Mouse (Mus musculus) skeletal muscle tissue, adult 2 months (tissue): Measurements from ENCODE around the gene Dctpp1.
A peak's percentile ranks its signal among the peaks of the same experiment; 100 is the strongest.
"Not testable (repeated sequence)": the region's sequence is repeated elsewhere in the genome, so short reads cannot be mapped to it uniquely, and the experiment has no call there.

Experiments
- DNase-seq: peaks from one replicate; pipeline ENCODE4 v3.0.0-alpha.2; 2012; ENCODE audit warnings: low read depth, low spot score

Dctpp1 gene

DNA sequence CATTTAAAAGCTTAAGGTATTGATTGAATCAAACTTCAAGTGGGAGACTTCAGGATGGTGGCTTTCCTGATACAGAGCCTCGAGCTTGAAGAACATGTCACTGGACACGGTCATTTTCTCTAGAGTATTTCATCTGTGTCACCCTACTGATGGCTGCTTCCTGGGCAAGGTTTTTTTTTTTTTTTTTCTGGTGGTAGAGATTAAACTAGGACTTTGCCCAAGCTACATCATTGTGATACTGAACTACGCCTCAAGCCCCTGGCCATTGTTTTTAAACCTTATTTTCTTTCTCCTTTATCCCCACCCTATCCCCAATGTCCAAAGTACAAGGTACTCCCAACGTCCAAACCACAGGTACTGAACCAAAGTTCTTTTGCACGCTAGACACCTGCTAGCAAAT, 10.2 kb upstream of the Dctpp1 start:
- no peak for DNase-seq

DNA sequence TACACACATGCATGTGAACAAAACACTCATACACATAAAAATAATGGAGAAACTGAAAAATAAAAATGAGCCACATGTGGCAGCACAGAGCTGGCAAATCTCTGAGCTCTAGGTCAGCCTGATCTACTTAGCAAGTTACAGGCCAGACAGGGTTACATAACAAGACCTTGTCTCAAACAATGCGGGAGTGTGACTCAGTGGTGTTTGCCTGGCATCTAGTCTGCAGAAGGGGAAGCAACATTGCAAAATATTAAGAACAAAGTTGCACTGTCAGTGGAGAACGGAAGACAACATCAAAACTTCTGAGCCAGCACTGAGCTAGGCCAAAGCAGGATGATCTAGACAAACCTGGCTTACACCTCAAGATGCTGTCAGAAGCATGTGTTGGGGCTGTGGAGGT, 9.7 kb upstream of the Dctpp1 start:
- DNase-seq, result no peak

DNA sequence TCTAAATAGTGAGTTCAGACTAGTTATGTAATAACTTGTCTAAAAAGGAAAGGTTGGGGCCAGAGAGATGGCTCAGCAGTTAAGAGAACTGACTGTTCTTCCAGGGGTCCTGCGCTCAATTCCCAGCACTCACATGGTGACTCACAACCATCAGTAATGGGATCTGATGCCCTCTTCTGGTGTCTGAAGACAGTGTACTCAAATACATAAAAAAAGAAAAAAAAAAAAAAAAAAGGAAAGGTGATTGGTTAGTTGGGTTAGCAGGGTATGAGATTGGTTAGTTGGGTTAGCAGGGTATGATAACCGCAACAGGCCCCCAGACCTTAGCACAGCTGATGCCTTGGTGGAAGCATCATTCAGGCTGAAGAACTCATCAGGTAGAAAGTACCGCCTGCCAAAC, 3.0 kb upstream of the Dctpp1 start:
- no peak for DNase-seq

DNA sequence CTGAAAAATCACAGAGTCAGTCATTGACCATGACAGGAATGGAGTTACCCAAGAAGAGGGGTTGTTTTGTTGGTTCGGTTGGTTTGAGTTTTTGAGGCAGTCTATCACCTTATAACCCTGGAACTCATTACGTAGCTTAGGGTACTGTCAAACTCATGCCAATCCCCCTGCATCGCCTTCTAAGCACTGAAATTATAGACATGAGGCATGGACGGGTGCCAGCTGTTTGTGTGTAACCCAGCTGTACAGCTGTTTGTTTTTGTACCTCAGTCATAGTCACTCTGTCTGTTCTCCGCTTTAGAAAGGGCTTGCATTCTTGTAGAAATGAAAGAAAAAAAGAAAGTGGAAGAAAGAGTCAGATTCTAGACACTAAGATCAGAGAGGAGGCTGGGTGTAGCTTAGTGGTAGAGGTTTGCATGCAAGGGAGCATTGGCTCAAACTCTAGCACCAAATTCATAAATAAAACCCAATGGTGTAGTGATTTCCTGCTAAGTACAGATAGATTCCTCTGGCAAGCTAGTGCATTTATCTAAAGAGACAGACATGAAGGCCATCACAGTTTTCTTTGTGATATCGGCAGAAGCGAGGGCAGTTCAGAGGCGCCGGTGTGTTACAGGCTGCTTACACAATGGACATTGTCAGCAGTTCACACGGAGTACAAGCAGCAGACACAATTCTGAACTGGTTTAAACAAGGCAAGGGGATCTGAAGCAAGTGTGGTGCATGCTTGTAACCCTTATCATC, 1.9 kb upstream of the Dctpp1 start:
- no peak for DNase-seq

DNA sequence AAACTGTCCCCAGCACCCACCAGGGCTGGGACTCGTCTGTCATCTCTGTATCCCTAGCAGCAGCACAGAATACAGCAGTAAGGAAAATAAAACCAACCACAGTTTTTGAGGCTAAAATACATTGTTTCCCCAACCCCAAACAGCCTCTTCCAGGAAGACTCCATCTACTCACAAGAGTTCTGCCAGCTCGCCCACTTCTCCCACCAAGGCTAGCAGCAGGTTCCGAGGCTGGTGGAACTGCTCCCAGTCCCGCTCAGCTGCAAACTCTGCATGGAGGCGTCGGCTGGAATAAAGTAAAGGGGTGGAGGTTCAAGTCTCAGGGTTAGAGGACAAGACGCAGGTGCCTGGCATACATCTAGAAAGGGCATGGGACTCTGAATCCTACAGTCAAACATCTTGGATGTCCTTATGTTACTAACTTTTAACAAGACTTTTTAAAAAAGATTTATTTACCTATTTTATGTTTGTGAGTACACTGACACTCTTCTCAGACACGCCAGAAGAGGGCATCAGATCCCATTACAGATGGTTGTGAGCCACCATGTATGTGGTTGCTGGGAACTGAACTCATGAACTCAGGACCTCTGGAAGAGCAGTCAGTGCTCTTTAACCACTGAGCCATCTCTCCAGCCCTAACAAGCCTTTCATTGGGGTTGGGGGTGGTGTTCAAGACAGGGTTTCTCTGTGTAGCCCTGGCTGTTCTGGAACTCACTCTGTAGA, 1.2 kb downstream of the Dctpp1 start:
- no peak for DNase-seq

DNA sequence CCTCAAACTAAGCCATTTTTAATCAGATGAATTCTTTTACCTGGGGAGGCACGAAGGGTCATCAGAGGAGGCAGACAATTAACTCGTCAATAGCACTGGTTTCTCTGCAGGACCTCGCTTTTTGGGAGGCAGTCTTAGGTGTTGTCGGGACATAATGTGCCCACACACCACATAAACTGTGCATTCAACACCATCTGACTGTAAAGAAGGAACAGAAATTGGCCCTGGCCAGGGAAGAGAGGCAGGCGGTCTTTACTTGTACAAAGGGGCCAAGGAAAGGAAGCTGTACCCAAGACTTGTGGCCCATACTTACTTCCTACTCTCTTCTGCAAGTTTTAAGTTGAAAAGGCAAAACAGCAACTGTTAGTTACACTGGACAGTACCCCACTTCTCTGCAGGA, 4.0 kb downstream of the Dctpp1 start:
- no peak for DNase-seq

DNA sequence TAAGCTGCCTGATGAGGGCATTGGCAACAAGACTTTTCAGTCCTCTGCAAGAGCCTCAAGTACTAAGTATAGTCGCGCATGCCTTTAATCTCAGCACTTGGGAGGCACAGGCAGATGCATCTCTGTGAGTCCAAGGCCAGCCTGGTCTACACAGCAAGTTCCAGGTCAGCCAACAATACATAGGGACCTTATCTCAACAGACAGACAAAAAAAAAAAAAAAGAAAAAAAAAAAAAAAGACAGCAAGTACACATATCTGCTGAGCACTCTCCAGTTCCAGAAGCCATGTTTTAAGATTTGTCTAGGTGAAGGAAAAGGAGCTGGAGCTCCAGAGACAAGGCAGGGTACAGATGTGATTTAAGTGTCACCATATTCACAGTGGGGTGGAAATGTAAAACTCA, 4.5 kb downstream of the Dctpp1 start:
- no peak for DNase-seq

DNA sequence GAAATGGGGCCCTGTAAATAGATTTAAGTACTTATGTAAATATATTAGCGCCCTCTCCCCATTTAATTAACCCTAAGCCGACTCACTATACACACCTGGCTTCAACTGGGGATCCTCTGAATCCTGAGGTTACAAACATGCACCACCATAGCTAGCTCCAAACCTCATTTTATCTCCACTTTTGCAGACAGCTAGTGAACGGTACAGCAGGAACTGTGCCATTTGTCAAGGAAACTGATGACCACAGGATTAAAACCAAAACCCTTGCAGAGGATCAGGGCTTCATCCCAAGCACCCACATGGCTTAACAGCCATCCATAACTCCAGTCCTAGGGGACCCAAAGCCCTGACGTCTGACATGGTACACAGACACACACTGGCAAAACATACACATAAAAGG, 5.5 kb downstream of the Dctpp1 start:
- DNase-seq, result no peak

DNA sequence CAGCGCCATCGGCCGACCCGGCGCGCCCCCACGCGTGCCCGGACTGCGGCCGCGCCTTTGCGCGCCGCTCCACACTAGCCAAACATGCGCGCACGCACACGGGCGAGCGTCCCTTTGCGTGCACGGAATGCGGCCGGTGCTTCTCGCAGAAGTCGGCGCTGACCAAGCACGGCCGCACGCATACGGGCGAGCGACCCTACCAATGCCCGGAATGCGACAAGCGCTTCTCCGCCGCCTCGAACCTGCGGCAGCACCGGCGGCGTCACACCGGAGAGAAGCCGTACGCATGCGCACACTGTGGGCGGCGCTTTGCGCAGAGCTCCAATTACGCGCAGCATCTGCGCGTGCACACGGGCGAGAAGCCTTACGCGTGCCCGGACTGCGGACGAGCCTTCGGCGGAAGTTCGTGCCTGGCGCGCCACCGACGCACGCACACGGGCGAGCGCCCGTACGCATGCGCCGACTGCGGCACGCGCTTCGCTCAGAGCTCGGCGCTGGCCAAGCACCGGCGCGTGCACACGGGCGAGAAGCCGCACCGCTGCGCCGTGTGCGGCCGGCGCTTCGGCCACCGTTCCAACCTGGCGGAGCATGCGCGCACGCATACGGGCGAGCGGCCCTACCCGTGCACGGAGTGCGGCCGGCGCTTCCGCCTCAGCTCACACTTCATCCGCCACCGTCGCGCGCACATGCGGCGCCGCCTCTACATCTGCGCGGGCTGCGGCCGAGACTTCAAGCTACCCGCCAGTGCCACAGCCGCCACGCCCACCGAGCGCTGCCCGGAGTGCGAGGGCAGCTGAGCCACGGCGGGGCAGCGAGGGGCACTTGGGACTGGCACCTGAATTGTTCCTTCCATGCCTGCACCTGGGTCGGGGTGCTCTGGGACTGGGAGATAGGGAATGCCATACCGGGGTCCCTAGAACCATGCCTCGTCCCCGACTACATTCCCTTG, 6.4 kb downstream of the Dctpp1 start:
- peak; percentile 99 for DNase-seq

DNA sequence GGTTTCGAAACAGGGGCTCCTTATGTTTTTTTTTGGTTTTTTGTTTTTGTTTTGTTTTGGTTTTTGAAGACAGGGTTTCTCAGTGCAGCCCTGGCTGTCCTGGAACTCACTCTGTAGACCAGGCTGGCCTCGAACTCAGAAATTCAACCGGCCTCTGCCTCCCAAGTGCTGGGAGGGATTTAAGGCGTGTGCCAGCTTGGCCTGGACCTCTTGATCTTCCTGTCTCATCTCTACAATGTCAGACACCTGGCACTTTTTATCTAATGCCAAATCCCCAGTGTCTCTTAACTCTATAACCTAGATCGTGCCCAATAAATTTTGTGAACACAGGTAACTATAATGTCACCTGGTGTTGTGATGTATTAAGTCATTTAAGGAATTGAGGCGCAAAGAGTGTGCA, 7.2 kb downstream of the Dctpp1 start:
- DNase-seq, result no peak

DNA sequence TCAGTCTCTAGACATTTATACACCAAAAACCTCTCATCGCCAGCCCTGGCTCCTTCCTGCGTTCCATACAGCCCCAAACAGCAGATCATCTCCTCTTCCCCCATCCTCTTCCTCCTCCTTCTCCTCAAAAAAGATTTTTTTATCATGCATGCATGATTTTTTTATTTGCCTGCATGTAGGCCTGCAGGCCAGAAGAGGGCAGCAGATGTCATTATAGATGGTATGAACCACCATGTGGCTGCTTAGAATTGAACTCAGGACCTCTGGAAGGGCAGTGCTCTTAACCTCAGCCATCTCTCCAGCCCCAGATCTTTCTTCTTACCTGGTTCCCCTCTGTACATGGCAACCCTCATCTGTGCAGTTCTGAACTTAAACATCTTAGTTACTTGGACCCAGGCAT, 8.1 kb downstream of the Dctpp1 start:
- no peak for DNase-seq

DNA sequence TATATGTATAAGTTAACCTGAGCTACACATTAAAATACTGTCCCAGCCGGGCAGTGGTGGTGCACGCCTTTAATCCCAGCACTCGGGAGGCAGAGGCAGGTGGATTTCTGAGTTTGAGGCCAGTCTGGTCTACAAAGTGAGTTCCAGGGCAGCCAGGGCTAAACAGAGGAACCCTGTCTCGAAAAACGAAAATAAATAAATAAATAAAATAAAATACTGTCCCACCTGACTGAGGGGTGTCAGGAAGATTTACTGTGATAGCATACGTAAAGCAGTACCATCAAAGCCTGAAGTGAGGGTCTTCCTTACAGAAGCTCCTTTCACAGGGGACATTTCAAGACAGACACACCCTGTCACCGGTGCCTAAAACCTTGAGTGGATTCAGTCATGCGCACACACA, 10.0 kb downstream of the Dctpp1 start:
- not testable (repeated sequence) for DNase-seq

DNA sequence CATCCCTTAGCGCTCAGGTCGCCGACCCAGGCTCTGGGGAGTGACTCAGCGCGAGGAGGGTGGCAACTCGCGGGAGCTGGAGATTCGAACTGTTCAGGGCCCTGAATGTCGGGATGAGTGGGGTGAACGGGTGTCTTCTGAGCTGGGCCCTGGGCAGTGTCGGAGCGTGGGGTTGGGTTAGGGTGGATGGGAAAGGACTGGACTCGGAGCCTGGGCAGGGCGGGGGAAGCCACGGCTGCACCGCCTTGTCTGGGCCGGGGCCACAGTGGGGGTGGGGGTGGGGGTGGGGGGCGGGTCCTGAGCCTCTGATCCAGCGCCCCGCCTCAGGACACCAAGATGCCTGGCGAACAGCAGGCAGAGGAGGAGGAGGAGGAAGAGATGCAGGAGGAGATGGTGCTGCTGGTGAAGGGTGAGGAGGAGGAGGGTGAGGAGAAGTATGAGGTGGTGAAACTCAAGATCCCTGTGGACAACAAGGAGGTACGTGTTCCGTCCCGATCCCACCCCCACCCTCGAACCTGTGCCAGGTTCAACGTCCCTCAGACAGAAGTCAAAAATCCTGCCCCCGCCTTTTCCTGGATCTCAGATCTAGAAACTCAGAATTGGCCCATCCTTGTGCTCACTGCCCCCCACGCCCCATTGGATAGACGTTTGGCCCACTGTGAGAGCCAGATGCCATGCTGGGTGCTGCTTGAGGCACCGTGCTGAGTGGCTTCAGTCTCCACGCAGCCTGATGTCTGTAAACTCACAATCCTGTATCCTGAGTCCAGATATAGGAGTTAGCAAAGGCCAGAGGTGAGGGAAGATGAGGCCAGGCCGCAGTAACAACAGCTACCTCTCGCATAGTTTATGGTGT, 15.6 kb downstream of the Dctpp1 start:
- DNase-seq, result no peak

DNA sequence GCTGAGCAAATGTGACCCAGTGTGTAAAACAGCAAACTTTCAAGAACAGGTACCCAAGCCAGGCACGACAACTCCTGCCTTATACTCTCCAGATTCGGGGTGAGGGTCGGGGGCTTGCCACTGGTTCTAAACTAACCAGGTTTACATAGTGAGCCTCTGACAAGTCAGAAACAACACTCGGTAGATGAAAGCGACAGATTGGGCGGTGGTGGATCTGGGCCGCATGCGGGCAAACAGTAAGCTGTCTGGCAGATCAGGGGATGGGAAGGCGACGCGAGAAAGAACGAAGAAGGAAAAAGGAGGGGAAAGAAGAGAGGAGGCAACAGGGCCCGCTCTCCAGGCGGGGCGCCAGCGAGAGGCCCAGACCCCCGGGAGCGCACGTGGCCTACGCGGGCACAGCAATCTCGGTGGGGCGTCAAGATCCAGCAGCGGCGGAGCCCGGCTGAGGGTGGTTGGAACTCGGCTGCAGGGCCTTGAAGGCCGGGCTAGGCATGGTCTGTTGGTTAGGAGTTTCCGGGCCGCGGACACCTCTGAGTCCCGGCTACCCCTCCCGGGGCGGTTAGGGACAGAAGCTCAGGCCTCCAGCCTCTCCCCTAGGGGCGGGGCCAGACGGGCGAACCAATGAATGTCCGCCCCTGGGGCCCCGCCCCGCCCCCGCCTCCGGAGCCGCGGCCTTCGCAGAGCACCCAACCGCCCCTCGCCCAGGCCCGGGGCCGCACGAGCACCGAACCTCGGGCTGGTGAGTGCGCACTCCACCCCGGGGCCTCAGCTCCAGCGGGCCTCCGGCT, 16.4 kb downstream of the Dctpp1 start, which contains the start of gene Zfp771:
Gene Zfp771 (plus strand): TSS at position 405 of the 788 bp plus-strand sequence.
- DNase-seq, result peak; percentile 92

DNA sequence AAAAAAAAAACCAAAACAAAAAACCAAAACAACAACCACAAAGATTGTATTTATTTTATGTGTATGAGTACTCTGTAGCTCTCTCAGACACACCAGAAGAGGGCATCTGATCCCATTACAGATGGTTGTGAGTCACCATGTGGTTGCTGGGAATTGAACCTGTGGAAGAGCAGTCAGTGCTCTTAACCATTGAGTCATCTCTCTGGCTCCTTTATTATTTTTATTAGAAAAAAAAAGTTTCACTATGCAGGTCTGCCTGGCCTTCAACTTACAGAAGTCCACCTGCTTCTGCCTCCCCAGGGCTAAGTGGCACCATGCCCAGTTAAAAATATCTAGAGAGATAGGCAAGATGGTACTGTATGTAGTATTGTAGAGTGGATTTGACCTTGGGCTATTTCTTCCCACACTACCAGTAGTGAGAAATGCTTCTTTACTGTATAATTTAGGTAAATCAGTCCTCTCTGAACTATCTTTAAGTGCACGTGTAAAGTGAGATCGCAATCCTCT, 17.1 kb downstream of the Dctpp1 start:
- DNase-seq, result no peak

DNA sequence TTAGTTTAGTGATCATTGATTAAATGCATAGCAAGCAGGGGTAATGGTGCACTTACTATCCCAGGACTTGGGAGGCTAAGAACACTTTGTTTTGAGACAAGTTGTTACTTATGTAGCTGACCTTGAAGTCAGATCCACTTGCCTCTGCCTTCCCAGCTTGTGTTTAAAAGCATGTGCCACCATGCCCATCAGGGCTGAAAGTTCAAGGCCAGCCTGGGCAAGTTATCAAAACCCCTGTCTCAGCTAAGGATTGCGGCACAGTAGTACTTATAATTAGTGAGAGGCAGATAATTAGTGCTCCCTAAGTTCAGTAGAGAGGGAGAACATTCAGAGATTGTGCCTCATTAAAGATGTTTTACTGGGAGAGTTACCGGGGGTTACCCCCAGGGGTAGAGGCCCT, 25.7 kb downstream of the Dctpp1 start:
- no peak for DNase-seq

DNA sequence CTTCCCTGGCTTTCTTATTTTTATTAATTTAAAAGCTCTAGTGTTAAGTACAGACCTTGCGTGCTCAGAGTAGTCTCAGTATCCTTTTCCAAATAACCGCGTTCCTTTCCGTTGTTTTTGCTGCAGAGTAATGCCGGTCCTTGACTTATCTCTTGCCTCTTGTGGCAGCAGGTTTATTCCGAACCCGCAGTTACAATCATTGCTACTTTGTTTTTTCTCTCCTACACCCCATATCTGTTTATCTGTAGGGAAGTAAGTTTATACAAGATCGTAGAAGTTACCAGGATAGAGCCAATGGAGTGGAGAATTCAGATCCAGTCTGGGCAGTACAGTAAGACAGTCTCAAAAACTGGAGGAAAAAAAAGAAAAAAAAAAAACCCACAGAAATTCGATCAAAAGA, 26.7 kb downstream of the Dctpp1 start:
- DNase-seq, result no peak

DNA sequence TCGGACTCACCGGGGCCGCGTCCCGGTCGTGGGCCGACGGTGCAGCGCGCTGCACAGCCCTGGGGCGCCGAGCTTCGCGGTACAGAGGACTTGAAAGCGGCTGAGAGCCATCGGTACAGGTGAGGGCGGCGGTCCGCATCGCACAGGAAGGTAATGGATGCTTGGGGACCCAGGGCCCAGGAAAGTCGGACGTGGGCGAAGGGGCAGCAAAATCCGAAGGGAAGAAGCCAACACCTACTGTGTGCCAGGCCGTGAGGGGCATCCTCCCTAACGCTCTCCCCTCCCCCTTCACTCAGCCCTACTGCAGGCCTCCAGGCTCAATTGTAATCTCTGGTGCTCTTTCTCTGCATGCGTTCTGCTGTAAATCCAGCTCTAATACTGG, 27.1 kb downstream of the Dctpp1 start:
- no peak for DNase-seq

DNA sequence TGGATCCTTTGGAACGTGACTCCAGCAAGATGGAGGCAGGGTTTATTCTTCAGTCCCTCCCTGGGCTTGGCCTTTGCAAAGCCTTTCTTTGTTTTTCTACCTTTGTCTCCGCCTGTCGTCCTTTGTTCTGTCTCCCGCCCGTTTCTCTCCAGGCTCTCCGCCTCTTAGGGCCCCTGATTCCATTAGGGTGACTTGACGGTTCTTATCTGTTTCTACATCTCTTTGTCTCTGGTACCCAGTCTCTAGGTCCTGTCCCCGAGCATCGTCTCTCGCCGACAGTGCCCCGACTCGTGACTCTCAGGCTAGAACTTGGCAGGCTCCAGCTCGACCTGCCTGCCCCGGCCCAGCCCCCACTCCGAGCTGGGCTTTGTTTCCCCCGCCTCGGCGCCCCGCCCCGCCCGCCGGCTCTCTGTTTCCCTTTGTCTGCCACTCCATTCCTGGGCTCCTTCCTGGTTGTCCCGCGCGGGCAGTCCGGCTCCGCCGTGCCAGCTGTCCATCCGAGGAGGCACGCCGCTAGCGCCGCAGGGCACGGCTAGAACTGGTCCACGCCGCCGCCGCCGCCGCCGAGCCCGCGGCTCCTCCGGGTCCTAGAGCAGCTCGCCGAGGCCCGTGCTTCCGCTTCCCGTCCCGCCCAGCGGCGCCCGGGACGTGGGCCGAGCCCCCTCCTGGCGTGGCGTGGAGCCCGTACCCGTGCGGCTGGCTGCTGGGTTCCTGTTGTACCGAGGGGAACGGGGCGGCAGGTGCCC, 27.7 kb downstream of the Dctpp1 start, which contains the start of the genes Zfp553 and Sept1:
Gene Zfp553 (plus strand): TSS at position 440 of the 746 bp plus-strand sequence.
Gene Sept1 (minus strand): TSS at position 509 of the 746 bp plus-strand sequence.
- DNase-seq, result no peak
